Mouse (Mus musculus): ENCODE measurements around the gene Abl1. TPM values are rescaled to one million over a fixed set of nuclear protein-coding genes. Genes with fewer than 3 reads are reported as not detected.

The Abl1 gene
- 27.6 TPM for polyA plus RNA-seq (2017; shearing (Covaris generic))

GRCm38 (mm10) chr2:31688074-31688925, at the start of gene Abl1:
Gene Abl1 (plus strand): TSS chr2:31688376.

GRCm38 (mm10) chr2:31639901-31640608, 48.1 kb upstream of the Abl1 start, which contains the start of gene Prdm12:
Gene Prdm12 (plus strand): TSS chr2:31640037.

GRCm38 (mm10) chr2:31670551-31671035, 17.6 kb upstream of the Abl1 start, which contains the start of gene Exosc2:
Gene Exosc2 (plus strand): TSS chr2:31670715.

GRCm38 (mm10) chr2:31810444-31810843, 122.3 kb downstream of the Abl1 start, which contains the start of gene Qrfp:
Gene Qrfp (minus strand): TSS chr2:31810580.

GRCm38 (mm10) chr2:31845896-31846691, 157.9 kb downstream of the Abl1 start, which contains the start of gene Fibcd1:
Gene Fibcd1 (minus strand): TSS chr2:31846005.

Other genes with a start within 250 kb of the Abl1 start
- 137 TPM for gene Ass1, start 218.2 kb upstream of the Abl1 start, polyA plus RNA-seq (2017; shearing (Covaris generic))
- 32.3 TPM for gene Fubp3, start 115.7 kb upstream of the Abl1 start, polyA plus RNA-seq (2017; shearing (Covaris generic))
- gene Prdm12, start 48.3 kb upstream of the Abl1 start, polyA plus RNA-seq (2017; shearing (Covaris generic)), result not detected
- 51.0 TPM for gene Exosc2, start 17.7 kb upstream of the Abl1 start, polyA plus RNA-seq (2017; shearing (Covaris generic))
- 0.73 TPM for gene Qrfp, start 122.2 kb downstream of the Abl1 start, polyA plus RNA-seq (2017; shearing (Covaris generic))
- gene Fibcd1, start 157.6 kb downstream of the Abl1 start, polyA plus RNA-seq (2017; shearing (Covaris generic)), result 0.21 TPM
- not detected for gene Lamc3, start 198.9 kb downstream of the Abl1 start, polyA plus RNA-seq (2017; shearing (Covaris generic))

All from CD4-positive, CD25-positive, alpha-beta regulatory T cell, adult 9 weeks (primary cell).